Mouse (Mus musculus) erythroblast, embryonic 14.5 days (primary cell): Measurements from ENCODE around the gene Sox14.

Source experiments
- GATA1 ChIP-seq: IDR thresholded peaks from 2 replicates; pipeline ENCODE4 v1.6.1; 2012; ENCODE audit warnings: low read length, inconsistent platforms, mixed read lengths
- TAL1 ChIP-seq: IDR thresholded peaks from 3 replicates; pipeline ENCODE4 v1.6.1; 2012; ENCODE audit warnings: low read length, inconsistent platforms, mixed read lengths

DNA sequence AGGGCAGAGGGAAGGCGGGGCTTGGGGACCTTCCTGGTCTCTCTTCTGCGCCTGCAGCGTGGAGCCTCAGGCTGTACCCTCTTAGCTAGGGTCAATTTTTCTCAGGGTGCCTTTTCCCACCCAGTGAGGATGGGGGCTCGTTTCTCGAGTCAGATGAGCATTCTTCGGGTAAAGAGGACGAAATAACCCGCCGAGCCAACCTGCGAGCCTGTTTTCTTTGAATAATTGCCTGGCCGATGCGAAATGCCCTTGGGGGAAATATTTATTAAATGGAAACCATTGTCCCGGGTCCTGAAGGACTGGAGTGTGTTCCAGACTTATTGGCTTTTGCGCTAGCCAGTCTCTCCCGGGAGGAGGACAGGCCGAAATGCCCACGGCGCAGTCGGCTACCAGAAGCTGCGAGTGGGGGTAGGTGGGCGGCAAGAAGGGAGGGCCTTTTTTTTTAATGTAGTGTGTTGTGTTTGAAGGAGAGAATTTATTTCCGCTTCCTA, 1.1 kb upstream of the Sox14 start:
- TF ChIP-seq TAL1 = no peak
- TF ChIP-seq GATA1 = no peak
